Comparison of ENCODE assay signal across 20 mouse cellular contexts in the genomic region with DNA sequence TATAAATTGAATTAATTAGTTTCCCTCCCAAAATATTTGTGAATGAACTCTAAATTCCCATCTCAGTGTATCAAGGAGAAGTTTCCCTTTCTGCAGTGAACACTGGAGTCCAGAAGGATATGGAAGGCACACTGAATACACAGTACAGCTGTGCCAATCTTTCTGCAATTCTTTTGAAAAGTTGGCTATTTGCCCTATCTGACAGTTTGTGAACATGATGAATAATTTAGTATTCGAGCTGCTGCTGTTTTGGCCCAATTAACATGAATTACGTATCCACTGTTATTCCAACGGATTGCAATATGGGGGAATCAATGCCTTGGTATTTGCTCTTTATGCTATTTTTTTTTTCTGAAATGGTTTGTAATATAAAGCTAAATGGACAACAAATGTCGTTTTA.
"Had no signal": no experiment of that assay in that cellular context is flagged by ENCODE, and none has a peak within 500 bp of the region (broad histone marks: within the 10 kb centered on the region; RNA-seq: fewer than 3 reads in every experiment).

No protein-coding gene starts in this region.

- H3K27me3 ChIP-seq: limb, embryonic 13.5 days; liver, embryonic 12.5 days; liver, embryonic 15.5 days; neural tube, embryonic 13.5 days; stomach, embryonic 15.5 days had no signal

- H3K4me3 ChIP-seq: layer of hippocampus, adult 2 months; limb, embryonic 10.5 days; limb, embryonic 13.5 days; liver, embryonic 12.5 days; liver, embryonic 15.5 days; myocyte; neural tube, embryonic 13.5 days; stomach, embryonic 15.5 days had no signal

- ATAC-seq: liver, embryonic 12.5 days had no signal

- DNase-seq: kidney, adult 9 months; kidney, postnatal 14 days; kidney, postnatal 4 days; layer of hippocampus, adult 9-11 months; liver; lung, adult 18-20 months; midbrain, embryonic 14.5 days; retina, postnatal 1 day; right cerebral cortex, postnatal 25 days; spleen, adult 18-20 months; thymus, postnatal 36 days had no signal

- H3K4me1 ChIP-seq: limb, embryonic 10.5 days; limb, embryonic 13.5 days; liver, embryonic 12.5 days; liver, embryonic 15.5 days; neural tube, embryonic 13.5 days; stomach, embryonic 15.5 days had no signal

- H3K9ac ChIP-seq: limb, embryonic 13.5 days; liver, embryonic 12.5 days; liver, embryonic 15.5 days; neural tube, embryonic 13.5 days; stomach, embryonic 15.5 days had no signal

- H3K36me3 ChIP-seq: limb, embryonic 10.5 days; limb, embryonic 13.5 days; liver, embryonic 12.5 days; liver, embryonic 15.5 days; neural tube, embryonic 13.5 days; stomach, embryonic 15.5 days had no signal

- H3K27ac ChIP-seq: layer of hippocampus, adult 2 months; limb, embryonic 10.5 days; limb, embryonic 13.5 days; liver, embryonic 12.5 days; liver, embryonic 15.5 days; macrophage; neural tube, embryonic 13.5 days; stomach, embryonic 15.5 days had no signal

- H3K9me3 ChIP-seq: limb, embryonic 10.5 days; limb, embryonic 13.5 days; liver, embryonic 12.5 days; liver, embryonic 15.5 days; neural tube, embryonic 13.5 days; stomach, embryonic 15.5 days had no signal

- H3K4me2 ChIP-seq: limb, embryonic 13.5 days; liver, embryonic 12.5 days; liver, embryonic 15.5 days; neural tube, embryonic 13.5 days; stomach, embryonic 15.5 days had no signal
